Mouse (Mus musculus) spleen, adult 12 weeks (tissue): Measurements from ENCODE around the gene A730009L09Rik.

Experiments used
- DNase-seq: peaks from one replicate; pipeline ENCODE4 v3.0.0; 2022; ENCODE audit warnings: low spot score

Gene A730009L09Rik

GRCm38 (mm10) chr16:84514821-84515220, at the start of gene A730009L09Rik:
Gene A730009L09Rik (plus strand): TSS chr16:84515121.
- no peak for DNase-seq

- no peak for DNase-seq
These were observed 49.2 kb upstream of the A730009L09Rik start for GRCm38 (mm10) chr16:84465581-84466165.

GRCm38 (mm10) chr16:84468898-84469297, 46.0 kb upstream of the A730009L09Rik start:
- DNase-seq: no peak

- DNase-seq: no peak
These were observed 44.9 kb upstream of the A730009L09Rik start for GRCm38 (mm10) chr16:84469994-84470393.

- DNase-seq: no peak
These were observed 41.5 kb upstream of the A730009L09Rik start for GRCm38 (mm10) chr16:84473406-84473805.

- no peak for DNase-seq
These were observed 40.2 kb upstream of the A730009L09Rik start for GRCm38 (mm10) chr16:84474712-84475111.

GRCm38 (mm10) chr16:84476948-84477347, 38.0 kb upstream of the A730009L09Rik start:
- no peak for DNase-seq

- DNase-seq: no peak
These were observed 37.4 kb upstream of the A730009L09Rik start for GRCm38 (mm10) chr16:84477528-84477927.

- no peak for DNase-seq
These were observed 37.0 kb upstream of the A730009L09Rik start for GRCm38 (mm10) chr16:84477952-84478351.

GRCm38 (mm10) chr16:84485931-84486330, 29.0 kb upstream of the A730009L09Rik start:
- DNase-seq: no peak

GRCm38 (mm10) chr16:84494818-84495217, 20.1 kb upstream of the A730009L09Rik start:
- DNase-seq: no peak

GRCm38 (mm10) chr16:84495438-84495837, 19.5 kb upstream of the A730009L09Rik start:
- DNase-seq: no peak

- no peak for DNase-seq
These were observed 7.2 kb upstream of the A730009L09Rik start for GRCm38 (mm10) chr16:84507681-84508080.

GRCm38 (mm10) chr16:84521975-84522635, 7.2 kb downstream of the A730009L09Rik start:
- DNase-seq: no peak

- DNase-seq: no peak
These were observed 8.1 kb downstream of the A730009L09Rik start for GRCm38 (mm10) chr16:84523061-84523460.

- peak; percentile 2 for DNase-seq
These were observed 12.5 kb downstream of the A730009L09Rik start for GRCm38 (mm10) chr16:84527375-84527774.

- DNase-seq: no peak
These were observed 17.9 kb downstream of the A730009L09Rik start for GRCm38 (mm10) chr16:84532803-84533202.

GRCm38 (mm10) chr16:84546059-84546458, 31.1 kb downstream of the A730009L09Rik start:
- DNase-seq: no peak

- no peak for DNase-seq
These were observed 34.2 kb downstream of the A730009L09Rik start for GRCm38 (mm10) chr16:84549122-84549521.

- DNase-seq: no peak
These were observed 35.5 kb downstream of the A730009L09Rik start for GRCm38 (mm10) chr16:84550445-84550844.

GRCm38 (mm10) chr16:84553981-84554380, 39.1 kb downstream of the A730009L09Rik start:
- no peak for DNase-seq

- no peak for DNase-seq
These were observed 43.4 kb downstream of the A730009L09Rik start for GRCm38 (mm10) chr16:84558113-84558917.
